Mouse (Mus musculus) megakaryocyte, embryonic 14.5 days (primary cell): ENCODE measurements around the gene Lyl1.

Experiments used
- FLI1 ChIP-seq: IDR thresholded peaks from 2 replicates; pipeline ENCODE4 v1.6.1; 2012; ENCODE audit warnings: low read length, inconsistent platforms, mixed read lengths
- GATA1 ChIP-seq: IDR thresholded peaks from 3 replicates; pipeline ENCODE4 v1.6.1; 2012; ENCODE audit warnings: mixed read lengths, low read length, inconsistent platforms, borderline replicate concordance

DNA sequence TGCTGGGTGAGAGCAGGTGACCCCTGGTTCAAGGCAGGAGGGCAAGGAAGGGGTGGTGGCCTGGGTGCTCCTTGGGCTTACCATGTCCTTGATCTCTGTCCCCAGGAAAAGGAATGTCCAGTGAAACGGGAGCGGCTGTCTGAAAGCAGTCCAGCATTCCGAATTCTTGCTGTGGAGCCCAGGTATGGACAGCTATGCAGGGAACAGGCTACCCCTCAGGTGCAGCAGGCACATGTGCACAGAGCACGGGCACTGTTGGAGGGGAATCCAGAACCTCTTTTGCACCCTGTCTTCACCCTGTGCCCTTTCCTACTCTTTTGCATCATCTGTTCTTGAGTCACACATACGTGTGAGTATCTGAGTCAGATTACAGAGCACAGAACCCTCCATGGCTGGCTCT lies 3.0 kb upstream of the Lyl1 start:
- TF ChIP-seq GATA1, result no peak
- no peak for TF ChIP-seq FLI1
